Comparison of ENCODE assay signal across 11 mouse cellular contexts in the genomic region with DNA sequence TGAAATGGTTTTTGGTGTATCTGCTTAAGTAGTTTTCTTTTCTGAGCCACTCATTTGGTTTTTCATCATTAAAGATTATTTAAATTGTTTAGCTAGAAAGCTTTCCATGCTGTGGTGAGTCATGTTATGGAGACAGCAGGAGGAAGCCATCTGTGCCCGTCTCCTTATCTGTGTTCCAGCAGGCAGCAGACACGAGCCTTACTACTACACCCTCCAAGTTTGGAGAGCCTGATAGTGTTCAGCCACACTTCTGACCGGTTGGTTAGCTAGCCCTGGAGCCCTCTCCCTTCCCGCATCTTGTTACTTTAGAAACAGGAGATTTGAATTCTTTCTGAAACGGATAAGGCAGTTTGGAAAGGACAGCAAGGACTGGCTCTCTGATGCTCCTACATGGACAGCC. TPM values are rescaled to one million over a fixed set of nuclear protein-coding genes. Genes with fewer than 3 reads are reported as not detected.
DNase-seq lines count a peak whose midpoint lies in the region; ATAC-seq lines count a peak whose summit lies in the region.
"Had no signal": no experiment of that assay in that cellular context is flagged by ENCODE, and none has a peak within 500 bp of the region (broad histone marks: within the 10 kb centered on the region; RNA-seq: fewer than 3 reads in every experiment).

No protein-coding gene starts in this region.

- H3K27me3 ChIP-seq in heart, embryonic 16.5 days (ENCODE audit: control insufficient read depth, insufficient read depth, low read length): no peaks in the 10 kb centered on the region
- H3K27me3 ChIP-seq in megakaryocyte, embryonic 14.5 days (replicated peaks): no peaks in the 10 kb centered on the region
- H3K27me3 ChIP-seq: embryonic facial prominence, embryonic 12.5 days had no signal

- ATAC-seq in heart, embryonic 16.5 days (replicated peaks; ENCODE audit: extremely low read depth, insufficient read depth, low FRiP score): 0 out of 2 replicates have a peak, but pooled peaks have one; percentile 60

- H3K4me1 ChIP-seq in heart, embryonic 16.5 days (ENCODE audit: control insufficient read depth, insufficient read depth, low read length): peaks cover 7% of the 10 kb centered on the region
- peaks cover 82% of the 10 kb centered on the region for H3K4me1 ChIP-seq in megakaryocyte, embryonic 14.5 days
- H3K4me1 ChIP-seq: embryonic facial prominence, embryonic 12.5 days had no signal

- 15% methylated on average over 5 of the region's 5 CpGs for WGBS in heart, embryonic 16.5 days

- no peaks in the 10 kb centered on the region for H3K36me3 ChIP-seq in heart, embryonic 16.5 days (ENCODE audit: control insufficient read depth, insufficient read depth)
- H3K36me3 ChIP-seq in megakaryocyte, embryonic 14.5 days (replicated peaks; ENCODE audit: low read length): peaks cover 36% of the 10 kb centered on the region
- H3K36me3 ChIP-seq: embryonic facial prominence, embryonic 12.5 days had no signal

- no peak overlapping the region for H3K4me2 ChIP-seq in heart, embryonic 16.5 days (ENCODE audit: low read depth, low read length)
- H3K4me2 ChIP-seq: embryonic facial prominence, embryonic 12.5 days had no signal

- DNase-seq in heart, adult 18-20 months: peak; percentile 26 to 39
- no peak for DNase-seq in heart, postnatal 4 days
- peak; percentile 89 for DNase-seq in c-Kit-negative CD71-positive TER-119-positive erythroid progenitor cells, embryonic 14.5 days (ENCODE audit: low read depth, low spot score)
- no peak for DNase-seq in natural killer cell, adult 2 months (ENCODE audit: low spot score in 2 of 2)
- no peak for DNase-seq in kidney, postnatal 10 days
- DNase-seq in urinary bladder, postnatal 36 days (ENCODE audit: low spot score in 2 of 2): no peak

- no peak overlapping the region for H3K4me3 ChIP-seq in heart, embryonic 16.5 days (ENCODE audit: low read length)
- H3K4me3 ChIP-seq in megakaryocyte, embryonic 14.5 days (replicated peaks): peak overlapping the region; percentile 83
- H3K4me3 ChIP-seq: embryonic facial prominence, embryonic 12.5 days; myocyte had no signal

- peak overlapping the region; percentile 60 for H3K27ac ChIP-seq in heart, embryonic 16.5 days (ENCODE audit: low read length)
- H3K27ac ChIP-seq: embryonic facial prominence, embryonic 12.5 days; kidney, postnatal 0 days had no signal

- no peaks in the 10 kb centered on the region for H3K9me3 ChIP-seq in heart, embryonic 16.5 days (replicated peaks; ENCODE audit: control insufficient read depth, low read length)
- no peaks in the 10 kb centered on the region for H3K9me3 ChIP-seq in megakaryocyte, embryonic 14.5 days
- H3K9me3 ChIP-seq: embryonic facial prominence, embryonic 12.5 days had no signal

- H3K9ac ChIP-seq in heart, embryonic 16.5 days (ENCODE audit: low read length): no peak overlapping the region
- H3K9ac ChIP-seq: embryonic facial prominence, embryonic 12.5 days had no signal

RNA-seq across cellular contexts. Expression of a gene that starts 16.2 kb away (rescaled TPM):
- total RNA-seq in heart, adult 18-20 months (2021): 10 to 100 TPM; 23.2 to 23.4 TPM
- total RNA-seq in heart, postnatal 4 days (2021): 10 to 100 TPM; 22.7 to 25.8 TPM
- 2.6 and 3.4 TPM in 2 replicates for polyA plus RNA-seq in heart, embryonic 16.5 days (2015; fragmentation: Nextera tagmentation; extraction: Ambion mirVana)
- polyA plus RNA-seq in megakaryocyte, embryonic 14.5 days (2012; ENCODE audit: insufficient read depth, low replicate concordance): 8.6 and 14.0 TPM in 2 replicates

RNA-seq across cellular contexts. Expression of a gene that starts 31.9 kb away (rescaled TPM):
- 100 to 1,000 TPM; 479 to 585 TPM for total RNA-seq in heart, adult 18-20 months (2021)
- 100 to 1,000 TPM; 820 to 822 TPM for total RNA-seq in heart, postnatal 4 days (2021)
- 325 and 345 TPM in 2 replicates for polyA plus RNA-seq in heart, embryonic 16.5 days (2015; fragmentation: Nextera tagmentation; extraction: Ambion mirVana)
- polyA plus RNA-seq in megakaryocyte, embryonic 14.5 days (2012; ENCODE audit: insufficient read depth, low replicate concordance): 95.5 and 547 TPM in 2 replicates

RNA-seq across cellular contexts. Expression of a gene that starts 45.0 kb away (rescaled TPM):
- 100 to 1,000 TPM; 172 to 174 TPM for total RNA-seq in heart, adult 18-20 months (2021)
- 100 to 1,000 TPM in 1 of 2 experiments, 10 to 100 TPM in 1; 99.0 to 107 TPM for total RNA-seq in heart, postnatal 4 days (2021)
- 17.4 and 19.4 TPM in 2 replicates for polyA plus RNA-seq in heart, embryonic 16.5 days (2015; fragmentation: Nextera tagmentation; extraction: Ambion mirVana)
- polyA plus RNA-seq in megakaryocyte, embryonic 14.5 days (2012; ENCODE audit: insufficient read depth, low replicate concordance): 45.4 and 67.9 TPM in 2 replicates

Comparison
In these comparisons a context has a peak if more than half of its experiments do, and no peak if none do; other contexts are left out.
1. DNase-seq: peak in heart, adult 18-20 months (2 of 2) and c-Kit-negative CD71-positive TER-119-positive erythroid progenitor cells, embryonic 14.5 days (single experiment); none in heart, postnatal 4 days (single experiment), natural killer cell, adult 2 months (0 of 2), kidney, postnatal 10 days (single experiment) and urinary bladder, postnatal 36 days (0 of 2).